ENCODE assay signal across 17 mouse cellular contexts in genomic region chr3:105005561-105006065, GRCm38 (mm10). TPM values are rescaled to one million over a fixed set of nuclear protein-coding genes. Genes with fewer than 3 reads are reported as not detected.
DNase-seq lines count a peak whose midpoint lies in the region; TF ChIP-seq lines count a peak whose summit lies in the region.
"Had no signal": no experiment of that assay in that cellular context is flagged by ENCODE, and none has a peak within 500 bp of the region (broad histone marks: within the 10 kb centered on the region; RNA-seq: fewer than 3 reads in every experiment).

No protein-coding gene starts in this region.

- H3K4me1 ChIP-seq in testis, adult 2 months (ENCODE audit: control insufficient read depth, insufficient read depth, low read length), result no peaks in the 10 kb centered on the region
- H3K4me1 ChIP-seq: embryonic facial prominence, embryonic 12.5 days; hindbrain, embryonic 15.5 days had no signal

- TF ChIP-seq CTCF in gastrocnemius, adult 2 months (IDR thresholded peaks at IDR 0.05), result no peak
- TF ChIP-seq CTCF in testis, adult 2 months (IDR thresholded peaks at IDR 0.05; ENCODE audit: control insufficient read depth, insufficient read depth, insufficient replicate concordance, low read depth, low read length), result no peak

- peak overlapping the region; percentile 35 for H3K27ac ChIP-seq in gastrocnemius, adult 2 months
- H3K27ac ChIP-seq in testis, adult 2 months (ENCODE audit: control insufficient read depth, insufficient read depth, low read depth, low read length), result no peak overlapping the region
- H3K27ac ChIP-seq: embryonic facial prominence, embryonic 12.5 days; heart, embryonic 13.5 days; hindbrain, embryonic 15.5 days had no signal

- H3K27me3 ChIP-seq in testis, adult 2 months (ENCODE audit: control insufficient read depth, insufficient read depth, low read length), result no peaks in the 10 kb centered on the region
- H3K27me3 ChIP-seq: embryonic facial prominence, embryonic 12.5 days; forebrain, embryonic 15.5 days; heart, embryonic 13.5 days; hindbrain, embryonic 15.5 days had no signal

- peaks cover 4% of the 10 kb centered on the region for H3K36me3 ChIP-seq in testis, adult 2 months (ENCODE audit: control insufficient read depth, insufficient read depth, low read length)

- no peak overlapping the region for H3K4me3 ChIP-seq in gastrocnemius, adult 2 months
- no peak overlapping the region for H3K4me3 ChIP-seq in testis, adult 2 months (ENCODE audit: control insufficient read depth, low read depth, low read length)
- H3K4me3 ChIP-seq: embryonic facial prominence, embryonic 12.5 days; forebrain, embryonic 15.5 days; heart, embryonic 13.5 days; hindbrain, embryonic 15.5 days had no signal

- intact Hi-C loops in gastrocnemius, adult 2 months (cut with DNase I), result no loop called here

- no peak for DNase-seq in gastrocnemius, adult 2 months
- no peak for DNase-seq in gastrocnemius, adult 18-20 months (ENCODE audit: low spot score)
- DNase-seq in layer of hippocampus, adult 9-11 months, result peak; percentile 56
- DNase-seq in layer of hippocampus, adult 8-10 months (ENCODE audit: low spot score in 2 of 2), result no peak
- DNase-seq in testis, postnatal 10 days (ENCODE audit: low spot score), result no peak
- DNase-seq in urinary bladder, adult 2 months (ENCODE audit: low spot score), result no peak
- DNase-seq: adrenal gland, postnatal 10 days; B cell, adult 2 months; cerebellum, adult 11 months; cerebellum, adult 8-10 months; cerebellum, postnatal 25 days; gastrocnemius, postnatal 14 days had no signal

- TF ChIP-seq POLR2A in testis, adult 2 months (IDR thresholded peaks at IDR 0.05; ENCODE audit: control insufficient read depth, low read depth, low read length), result 0 out of 2 replicates have a peak, but pooled peaks have one; percentile 2

RNA-seq across cellular contexts. Expression of gene Wnt2b, which starts 43.9 kb away (rescaled TPM):
- under 1 TPM; 0.13 to 0.31 TPM for total RNA-seq in gastrocnemius, adult 2 months (2021)
- total RNA-seq in gastrocnemius, adult 18-20 months (2021), result under 1 TPM; 0.21 to 0.31 TPM
- under 1 TPM; 0.41 to 0.58 (median 0.55) TPM for total RNA-seq in layer of hippocampus, adult 8-10 months (2022)
- polyA plus RNA-seq in testis, adult 2 months (2012; rRNA removed), result 1.5 and 1.7 TPM in 2 replicates
- 14.3 and 19.6 TPM in 2 replicates for polyA plus RNA-seq in urinary bladder, adult 2 months (2012; rRNA removed)

RNA-seq across cellular contexts. Expression of gene Cttnbp2nl, which starts 47.3 kb away (rescaled TPM):
- total RNA-seq in gastrocnemius, adult 2 months (2021), result 1 to 10 TPM; 4.5 to 8.4 TPM
- 1 to 10 TPM; 5.8 to 6.3 TPM for total RNA-seq in gastrocnemius, adult 18-20 months (2021)
- total RNA-seq in layer of hippocampus, adult 8-10 months (2022), result 10 to 100 TPM; 24.7 to 42.3 (median 34.1) TPM
- polyA plus RNA-seq in testis, adult 2 months (2012; rRNA removed), result 7.4 and 7.6 TPM in 2 replicates
- polyA plus RNA-seq in urinary bladder, adult 2 months (2012; rRNA removed), result 4.0 and 7.9 TPM in 2 replicates
